Mouse (Mus musculus) central nervous system, embryonic 14 days (tissue): ENCODE measurements around the gene Cdc7. TPM values are rescaled to one million over a fixed set of nuclear protein-coding genes. Genes with fewer than 3 reads are reported as not detected.

Source experiments
- polyA plus RNA-seq: library from polyadenylated mRNA; depleted of rRNA; stranded (reverse); fragments of >200 nt; gene quantifications from 2 replicates; pipeline ENCODE4 v1.2.3, GENCODE M21; 2012; rRNA removed

Cdc7 gene
- polyA plus RNA-seq = 65.2 and 66.5 TPM in 2 replicates

DNA sequence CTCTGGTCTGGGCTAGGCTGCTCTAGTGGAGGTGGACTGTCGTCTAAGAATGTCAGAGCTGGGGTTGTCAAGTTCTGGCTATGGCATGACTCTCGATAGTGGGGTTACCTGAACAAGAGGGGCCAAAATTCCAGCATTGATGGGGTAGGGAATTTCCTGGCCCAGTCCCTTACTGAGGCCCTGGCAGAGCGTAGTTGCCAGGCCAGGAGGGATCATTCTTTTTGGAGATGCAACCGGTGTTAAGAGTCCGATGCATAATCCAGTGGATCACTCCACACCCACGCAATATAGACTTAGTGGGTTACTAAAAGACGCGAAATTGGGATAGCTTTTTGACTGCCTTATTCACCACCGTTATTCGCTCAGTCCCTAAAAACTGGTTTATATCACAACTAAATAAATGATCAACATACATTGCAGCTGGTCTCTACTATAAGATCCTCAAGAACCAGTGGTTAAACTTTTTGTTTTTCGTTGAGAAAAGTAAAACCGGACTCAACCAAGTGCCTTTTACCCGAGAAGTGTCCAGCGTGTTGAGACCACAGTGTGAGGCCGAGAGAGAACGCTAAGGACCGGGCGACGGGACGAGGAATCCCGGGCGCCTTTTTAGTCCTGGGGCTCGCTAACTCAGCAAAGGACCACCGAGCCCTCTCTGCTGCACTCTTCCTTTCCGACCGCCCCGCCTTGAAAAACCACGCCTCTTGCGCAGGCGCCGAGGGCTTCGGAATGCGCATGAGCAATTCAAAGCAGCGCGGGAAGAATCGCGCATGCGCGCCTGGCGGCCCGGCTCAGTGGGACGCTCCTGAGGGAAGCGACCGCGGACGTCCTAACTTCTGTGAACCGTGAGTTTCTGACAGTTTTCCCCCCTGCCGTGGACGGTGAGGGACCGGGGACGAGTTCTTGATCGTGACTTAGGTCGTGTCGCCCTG, at the start of gene Cdc7:
TSS of gene Cdc7 (plus strand) at position 739 of the 929 bp plus-strand sequence.

DNA sequence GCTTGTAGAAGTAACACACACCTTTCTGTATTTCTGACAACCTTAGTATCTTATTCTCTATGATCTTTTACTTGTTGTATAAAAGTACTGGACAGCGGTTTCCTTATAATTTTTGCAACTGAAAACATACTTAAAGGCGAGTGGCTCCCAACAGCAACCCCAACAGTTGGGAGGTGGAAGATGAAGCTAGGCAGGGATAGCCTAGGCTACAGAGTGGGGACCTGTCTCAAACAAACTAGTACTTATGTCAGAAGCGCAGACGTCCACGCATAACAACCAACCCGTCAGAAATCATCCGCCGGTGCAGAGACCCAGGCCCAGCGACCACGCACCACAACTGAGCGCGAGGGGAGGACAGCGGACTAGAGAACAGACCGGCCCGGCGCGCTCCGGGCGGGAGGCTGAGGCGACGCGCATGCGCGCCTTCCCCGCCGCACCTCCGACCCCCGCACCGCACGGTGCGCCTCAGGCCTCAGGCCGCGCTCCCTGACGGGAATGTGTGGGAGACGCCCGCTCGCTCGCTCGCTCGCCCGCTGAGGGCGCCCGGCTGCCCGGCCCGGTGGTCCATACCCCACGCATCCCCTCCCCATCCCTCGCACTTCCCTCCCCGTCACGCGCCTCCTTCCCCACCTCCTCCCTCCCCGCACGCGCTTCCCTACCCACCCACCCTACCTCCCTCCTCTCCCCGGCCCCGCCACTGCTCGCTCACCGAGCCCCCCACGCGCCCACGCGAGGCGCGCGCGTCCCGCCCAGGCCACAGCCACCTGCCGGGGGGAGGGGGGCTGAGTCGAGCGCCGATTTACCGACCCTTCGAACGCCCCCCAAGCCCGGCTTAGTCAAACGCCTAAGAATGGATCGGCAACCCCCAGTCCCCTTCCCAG, 38.4 kb upstream of the Cdc7 start, which contains the start of gene Hfm1:
TSS of gene Hfm1 (minus strand) at position 834 of the 881 bp plus-strand sequence.

Other genes starting within 250 kb of the Cdc7 start
- gene Hfm1, start 38.0 kb upstream of the Cdc7 start, polyA plus RNA-seq = 6.6 and 8.2 TPM in 2 replicates